Mouse (Mus musculus) C2C12 (cell line): ENCODE measurements around the gene Ccdc154. TPM values are rescaled to one million over a fixed set of nuclear protein-coding genes. Genes with fewer than 3 reads are reported as not detected.

Source experiments
- H3K27me3 ChIP-seq: one replicate; pipeline ENCODE4 v1.6.1; 2011; ENCODE audit not compliant: control insufficient read depth, insufficient read depth, insufficient read length
- H3K36me3 ChIP-seq: one replicate; pipeline ENCODE4 v1.6.1; 2011; ENCODE audit not compliant: control insufficient read depth, insufficient read depth
- H3K4me3 ChIP-seq: one replicate; pipeline ENCODE4 v1.5.1; 2011; ENCODE audit warnings: mild to moderate bottlenecking, control low read depth; ENCODE audit not compliant: poor library complexity, insufficient read depth, severe bottlenecking
- H3K79me2 ChIP-seq: one replicate; pipeline ENCODE4 v1.6.1; 2011; ENCODE audit not compliant: control insufficient read depth, insufficient read depth
- H3K79me3 ChIP-seq: one replicate; pipeline ENCODE4 v1.6.1; 2011; ENCODE audit warnings: low read depth, control low read depth
- H3ac ChIP-seq: one replicate; pipeline ENCODE3; 2011; ENCODE audit warnings: low read depth; ENCODE audit not compliant: control insufficient read depth, insufficient read length
- CEBPB ChIP-seq: IDR thresholded peaks from one replicate; pipeline ENCODE4 v1.6.1; 2011; ENCODE audit warnings: low read depth, mild to moderate bottlenecking, control low read depth, moderate library complexity
- CTCF ChIP-seq: IDR thresholded peaks from one replicate; pipeline ENCODE4 v1.5.1; 2011; ENCODE audit not compliant: control insufficient read depth, insufficient read depth, insufficient read length
- FOSL1 ChIP-seq: IDR thresholded peaks from one replicate; pipeline ENCODE4 v1.8.0; 2011; ENCODE audit warnings: mild to moderate bottlenecking, low read length; ENCODE audit not compliant: poor library complexity, insufficient read depth, severe bottlenecking
- MAX ChIP-seq: IDR thresholded peaks from one replicate; pipeline ENCODE4 v1.6.1; 2011; ENCODE audit warnings: mild to moderate bottlenecking, control low read depth
- MYOD1 ChIP-seq: IDR thresholded peaks from one replicate; pipeline ENCODE4 v1.6.1; 2011; ENCODE audit warnings: low read depth; ENCODE audit not compliant: control insufficient read depth, insufficient read length
- MYOG ChIP-seq: IDR thresholded peaks from one replicate; pipeline ENCODE4 v1.6.1; 2011; ENCODE audit not compliant: control insufficient read depth, insufficient read length; ENCODE audit errors: extremely low read depth
- USF1 ChIP-seq: IDR thresholded peaks from one replicate; pipeline ENCODE4 v1.6.1; 2011; ENCODE audit warnings: low read depth, mild to moderate bottlenecking, control low read depth, moderate library complexity
- polyA plus RNA-seq: library from polyadenylated mRNA; unstranded; fragments of >200 nt; fragmentation: generic; extraction: Trizol; gene quantifications from one replicate; pipeline ENCODE4 v1.2.1, GENCODE M21; 2012; ENCODE audit warnings: missing spikeins

The Ccdc154 gene
- polyA plus RNA-seq, 1 experiment: not detected

- no peaks in the 10 kb centered on the region for H3K79me2 ChIP-seq
- no peaks in the 10 kb centered on the region for H3K79me3 ChIP-seq
- no peak for TF ChIP-seq MYOG
- no peak for TF ChIP-seq USF1
- no peak for TF ChIP-seq MYOD1
- no peak for TF ChIP-seq MAX
- no peak for TF ChIP-seq CEBPB
- no peak for TF ChIP-seq CTCF
- no peak for TF ChIP-seq FOSL1
- no peaks in the 10 kb centered on the region for H3K36me3 ChIP-seq
- no peak overlapping the region for H3ac ChIP-seq
- no peak overlapping the region for H3K4me3 ChIP-seq
- peaks cover 28% of the 10 kb centered on the region for H3K27me3 ChIP-seq
Observed at GRCm38 (mm10) chr17:25169706-25170105, 7.4 kb downstream of the Ccdc154 start.

GRCm38 (mm10) chr17:25172558-25172957, 10.3 kb downstream of the Ccdc154 start:
- no peak overlapping the region for H3ac ChIP-seq
- TF ChIP-seq MAX (no peak), USF1 (no peak), MYOG (no peak), CEBPB (no peak), CTCF (no peak), FOSL1 (no peak), MYOD1 (no peak)
- peaks cover 52% of the 10 kb centered on the region for H3K27me3 ChIP-seq
- no peaks in the 10 kb centered on the region for H3K79me3 ChIP-seq
- no peak overlapping the region for H3K4me3 ChIP-seq
- H3K36me3 ChIP-seq: no peaks in the 10 kb centered on the region
- no peaks in the 10 kb centered on the region for H3K79me2 ChIP-seq

- H3K27me3 ChIP-seq: peaks cover 62% of the 10 kb centered on the region
- TF ChIP-seq CEBPB: no peak
- no peak for TF ChIP-seq MYOD1
- no peak for TF ChIP-seq CTCF
- no peak for TF ChIP-seq MAX
- TF ChIP-seq FOSL1: no peak
- no peak for TF ChIP-seq MYOG
- no peak for TF ChIP-seq USF1
- no peak within 1 kb of the TSS for H3ac ChIP-seq
- H3K79me3 ChIP-seq: no peaks in the 10 kb centered on the region
- no peaks in the 10 kb centered on the region for H3K79me2 ChIP-seq
- no peak within 1 kb of the TSS for H3K4me3 ChIP-seq
- H3K36me3 ChIP-seq: no peaks in the 10 kb centered on the region
Observed at GRCm38 (mm10) chr17:25175411-25175810, 13.2 kb downstream of the Ccdc154 start, which contains the start of gene Gm38655. TSS of gene Gm38655 (minus strand) at chr17:25175471.

- Histone ChIP-seq H3K27me3 (peaks cover 14% of the 10 kb centered on the region), H3K79me3 (peaks cover 22% of the 10 kb centered on the region), H3ac (peak overlapping the region; percentile 1), H3K79me2 (peaks cover 38% of the 10 kb centered on the region), H3K36me3 (peaks cover 5% of the 10 kb centered on the region), H3K4me3 (no peak overlapping the region)
- no peak for TF ChIP-seq MYOG
- TF ChIP-seq CTCF: no peak
- TF ChIP-seq MAX: no peak
- no peak for TF ChIP-seq MYOD1
- TF ChIP-seq USF1: no peak
- TF ChIP-seq CEBPB: no peak
- no peak for TF ChIP-seq FOSL1
Observed at GRCm38 (mm10) chr17:25183232-25183631, 21.0 kb downstream of the Ccdc154 start.

GRCm38 (mm10) chr17:25184129-25184691, 21.9 kb downstream of the Ccdc154 start, which contains the start of gene BC003965:
TSS of gene BC003965 (plus strand) at chr17:25184554.
- H3K4me3 ChIP-seq: peak within 1 kb of the TSS; percentile 99
- peaks cover 5% of the 10 kb centered on the region for H3K36me3 ChIP-seq
- peaks cover 25% of the 10 kb centered on the region for H3K79me3 ChIP-seq
- H3K79me2 ChIP-seq: peaks cover 46% of the 10 kb centered on the region
- H3K27me3 ChIP-seq: peaks cover 12% of the 10 kb centered on the region
- TF ChIP-seq MAX: peak; percentile 99
- TF ChIP-seq MYOD1: no peak
- peak within 1 kb of the TSS; percentile 85 for H3ac ChIP-seq

- Histone ChIP-seq H3ac (peak overlapping the region; percentile 83), H3K4me3 (peak overlapping the region; percentile 99), H3K27me3 (peaks cover 8% of the 10 kb centered on the region), H3K36me3 (peaks cover 5% of the 10 kb centered on the region), H3K79me3 (peaks cover 32% of the 10 kb centered on the region), H3K79me2 (peaks cover 54% of the 10 kb centered on the region)
- TF ChIP-seq USF1: no peak
Observed at GRCm38 (mm10) chr17:25184961-25185360, 22.7 kb downstream of the Ccdc154 start.
